Mouse (Mus musculus) hindbrain, embryonic 10.5 days (tissue): ENCODE data around the gene Clic3. TPM values are rescaled to one million over a fixed set of nuclear protein-coding genes. Genes with fewer than 3 reads are reported as not detected.

ENCODE experiments used
- DNase-seq: peaks from one replicate; pipeline ENCODE4 v3.0.0-alpha.2; 2017; ENCODE audit warnings: low spot score
- H3K27ac ChIP-seq: fragments of 300-500 bp; sonication (generic); 2 replicates; pipeline ENCODE4 v1.5.1; 2016; ENCODE audit warnings: mild to moderate bottlenecking, moderate library complexity
- H3K27me3 ChIP-seq: fragments of 300-500 bp; sonication (generic); 2 replicates; pipeline ENCODE4 v1.6.1; 2016; ENCODE audit warnings: mild to moderate bottlenecking; ENCODE audit not compliant: poor library complexity, insufficient read depth, severe bottlenecking
- H3K36me3 ChIP-seq: fragments of 300-500 bp; sonication (generic); 2 replicates; pipeline ENCODE4 v1.6.1; 2016; ENCODE audit warnings: mild to moderate bottlenecking, moderate library complexity
- H3K4me1 ChIP-seq: fragments of 300-500 bp; sonication (generic); replicated peaks from 2 replicates; pipeline ENCODE4 v1.6.1; 2016; ENCODE audit warnings: mild to moderate bottlenecking
- H3K4me3 ChIP-seq: fragments of 300-500 bp; sonication (generic); 2 replicates; pipeline ENCODE4 v1.5.1; 2016; ENCODE audit warnings: mild to moderate bottlenecking, moderate library complexity
- H3K9me3 ChIP-seq: fragments of 300-500 bp; sonication (generic); 2 replicates; pipeline ENCODE4 v1.6.1; 2016; ENCODE audit warnings: mild to moderate bottlenecking, moderate library complexity
- WGBS: fragments of 180-500 bp; shearing (Covaris S2); methylation state at CpG from one replicate; pipeline ENCODE4 v1.1.7; 2016; 5-methylcytosine and 5-hydroxymethylcytosine counted together
- polyA plus RNA-seq: library from polyadenylated mRNA; unstranded; fragments of >200 nt; fragmentation: Nextera tagmentation; extraction: Ambion mirVana; gene quantifications from 2 replicates; pipeline ENCODE4 v1.2.1, GENCODE M21; 2016

The Clic3 gene
- polyA plus RNA-seq, 1 experiment from 2014 or later = 0.90 TPM

DNA sequence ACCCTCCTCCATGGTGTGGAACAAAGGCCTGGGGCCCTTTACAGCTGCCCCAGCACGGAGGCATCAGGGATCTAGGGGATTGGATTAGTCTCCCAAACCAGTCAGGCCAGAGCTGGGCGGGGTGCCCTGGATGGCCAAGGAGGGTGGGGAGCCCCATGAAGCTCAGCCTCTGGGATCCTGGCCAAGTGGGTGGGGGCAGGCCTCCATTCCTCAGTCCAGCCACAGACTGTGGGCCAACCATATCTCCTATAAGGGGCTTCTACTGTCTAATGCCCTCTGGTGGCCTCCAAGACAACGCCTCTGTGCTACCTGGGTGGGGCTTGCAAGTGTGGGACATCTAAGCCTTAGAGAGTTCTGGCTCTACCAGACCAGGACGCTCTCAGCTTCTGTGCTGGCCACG lies 2.3 kb downstream of the Clic3 start:
- no peaks in the 10 kb centered on the region for H3K27me3 ChIP-seq
- H3K36me3 ChIP-seq = peaks cover 9% of the 10 kb centered on the region
- H3K9me3 ChIP-seq = peaks cover 4% of the 10 kb centered on the region; the same call in 1 of the 2 replicates
- 82% methylated on average over 5 of the region's 5 CpGs for WGBS
- H3K27ac ChIP-seq = no peak overlapping the region
- H3K4me1 ChIP-seq = peaks cover 25% of the 10 kb centered on the region
- H3K4me3 ChIP-seq = 0 out of 2 replicates have a peak overlapping the region, but pooled peaks have one; percentile 85
- DNase-seq = no peak

DNA sequence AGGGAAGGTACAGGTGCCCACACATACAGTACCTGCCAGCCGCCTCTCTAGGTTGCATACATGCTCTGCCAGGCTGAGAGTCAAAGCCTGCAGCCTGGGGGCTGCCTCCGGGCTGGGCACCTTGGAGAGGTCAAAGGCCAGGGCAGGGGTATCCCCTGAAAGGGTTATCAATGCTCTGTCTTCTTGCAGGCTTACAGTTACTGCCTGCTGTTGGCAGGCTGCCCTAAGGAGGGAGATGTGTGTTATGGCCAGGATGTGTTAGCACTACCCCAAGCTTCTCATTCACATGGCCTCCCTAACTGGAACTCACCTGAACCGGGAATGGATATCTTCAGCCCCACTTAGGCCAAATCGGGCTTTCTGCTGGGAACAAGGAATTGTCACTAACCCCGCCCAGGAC lies 3.5 kb downstream of the Clic3 start:
- 42% methylated on average over 5 of the region's 5 CpGs for WGBS
- Histone ChIP-seq H3K4me1 (peaks cover 25% of the 10 kb centered on the region), H3K9me3 (peaks cover 4% of the 10 kb centered on the region; the same call in 1 of the 2 replicates), H3K4me3 (peak overlapping the region; percentile 85), H3K36me3 (peaks cover 9% of the 10 kb centered on the region), H3K27me3 (no peaks in the 10 kb centered on the region), H3K27ac (peak overlapping the region; percentile 92)
- no peak for DNase-seq

GRCm38 (mm10) chr2:25460551-25461309 lies 4.1 kb downstream of the Clic3 start, which contains the start of gene Paxx:
TSS of gene Paxx (minus strand) at chr2:25461094.
- WGBS = under 1% methylated on average over 48 of the region's 48 CpGs
- peaks cover 28% of the 10 kb centered on the region for H3K4me1 ChIP-seq
- H3K27me3 ChIP-seq = no peaks in the 10 kb centered on the region
- peaks cover 4% of the 10 kb centered on the region; the same call in 1 of the 2 replicates for H3K9me3 ChIP-seq
- DNase-seq = peak; percentile 88
- peaks cover 9% of the 10 kb centered on the region for H3K36me3 ChIP-seq
- H3K4me3 ChIP-seq = peak within 1 kb of the TSS; percentile 85
- H3K27ac ChIP-seq = peak within 1 kb of the TSS; percentile 92

DNA sequence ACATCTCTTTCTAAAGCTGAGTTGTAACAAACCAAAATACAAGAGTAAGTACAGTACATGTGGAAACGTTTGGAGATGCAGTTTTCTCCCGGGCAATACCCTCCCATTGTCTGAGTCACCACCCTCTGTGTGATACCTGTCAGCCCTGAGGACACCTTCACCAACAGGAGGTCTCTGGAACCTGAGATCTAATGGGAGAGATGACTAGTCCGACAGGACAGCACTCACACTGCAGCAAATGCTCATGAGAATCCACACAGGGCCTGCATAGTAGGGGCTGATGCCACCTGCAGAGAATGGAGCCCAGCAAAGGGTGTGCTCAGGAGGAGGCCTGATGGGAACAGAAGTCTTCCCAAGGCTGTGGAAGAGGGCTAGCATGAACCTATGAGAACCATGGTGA lies 4.8 kb downstream of the Clic3 start:
- no peaks in the 10 kb centered on the region for H3K27me3 ChIP-seq
- peak overlapping the region; percentile 92 for H3K27ac ChIP-seq
- no peak for DNase-seq
- H3K9me3 ChIP-seq = peaks cover 4% of the 10 kb centered on the region; the same call in 1 of the 2 replicates
- peaks cover 9% of the 10 kb centered on the region for H3K36me3 ChIP-seq
- peak overlapping the region; percentile 85 for H3K4me3 ChIP-seq
- 36% methylated on average over 3 of the region's 3 CpGs for WGBS
- peaks cover 34% of the 10 kb centered on the region for H3K4me1 ChIP-seq

DNA sequence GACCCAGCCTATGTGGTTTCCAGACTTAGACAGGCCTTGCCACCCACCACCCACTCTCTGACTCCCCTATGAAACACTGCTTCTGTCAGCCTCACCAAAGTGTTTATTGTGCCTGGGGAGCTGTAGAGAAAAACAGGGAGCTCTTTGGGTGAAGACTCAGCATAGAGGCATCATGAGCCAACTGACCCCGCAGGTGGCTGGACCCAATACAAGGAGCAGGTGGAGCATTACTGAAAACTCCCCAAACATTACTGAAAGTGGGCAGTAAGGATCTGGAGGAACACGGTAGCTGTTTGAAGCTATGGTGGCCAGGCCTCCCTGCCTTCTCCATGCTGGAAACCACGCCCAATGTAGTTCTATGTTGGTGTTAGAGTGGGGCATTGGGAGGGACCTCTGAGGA lies 7.0 kb downstream of the Clic3 start:
- Histone ChIP-seq H3K36me3 (peaks cover 7% of the 10 kb centered on the region), H3K9me3 (peaks cover 4% of the 10 kb centered on the region; the same call in 1 of the 2 replicates), H3K27ac (no peak overlapping the region), H3K4me1 (peaks cover 46% of the 10 kb centered on the region), H3K4me3 (no peak overlapping the region), H3K27me3 (no peaks in the 10 kb centered on the region)
- DNase-seq = no peak
- 80% methylated on average over 3 of the region's 3 CpGs for WGBS

GRCm38 (mm10) chr2:25465256-25465655 lies 8.6 kb downstream of the Clic3 start:
- Histone ChIP-seq H3K4me3 (no peak overlapping the region), H3K4me1 (peaks cover 44% of the 10 kb centered on the region), H3K27ac (no peak overlapping the region), H3K9me3 (peaks cover 4% of the 10 kb centered on the region; the same call in 1 of the 2 replicates), H3K27me3 (no peaks in the 10 kb centered on the region; the same call in 1 of the 2 replicates), H3K36me3 (no peaks in the 10 kb centered on the region)
- whole genome bisulfite sequencing = 84% methylated on average over 2 of the region's 2 CpGs
- DNase-seq = no peak

DNA sequence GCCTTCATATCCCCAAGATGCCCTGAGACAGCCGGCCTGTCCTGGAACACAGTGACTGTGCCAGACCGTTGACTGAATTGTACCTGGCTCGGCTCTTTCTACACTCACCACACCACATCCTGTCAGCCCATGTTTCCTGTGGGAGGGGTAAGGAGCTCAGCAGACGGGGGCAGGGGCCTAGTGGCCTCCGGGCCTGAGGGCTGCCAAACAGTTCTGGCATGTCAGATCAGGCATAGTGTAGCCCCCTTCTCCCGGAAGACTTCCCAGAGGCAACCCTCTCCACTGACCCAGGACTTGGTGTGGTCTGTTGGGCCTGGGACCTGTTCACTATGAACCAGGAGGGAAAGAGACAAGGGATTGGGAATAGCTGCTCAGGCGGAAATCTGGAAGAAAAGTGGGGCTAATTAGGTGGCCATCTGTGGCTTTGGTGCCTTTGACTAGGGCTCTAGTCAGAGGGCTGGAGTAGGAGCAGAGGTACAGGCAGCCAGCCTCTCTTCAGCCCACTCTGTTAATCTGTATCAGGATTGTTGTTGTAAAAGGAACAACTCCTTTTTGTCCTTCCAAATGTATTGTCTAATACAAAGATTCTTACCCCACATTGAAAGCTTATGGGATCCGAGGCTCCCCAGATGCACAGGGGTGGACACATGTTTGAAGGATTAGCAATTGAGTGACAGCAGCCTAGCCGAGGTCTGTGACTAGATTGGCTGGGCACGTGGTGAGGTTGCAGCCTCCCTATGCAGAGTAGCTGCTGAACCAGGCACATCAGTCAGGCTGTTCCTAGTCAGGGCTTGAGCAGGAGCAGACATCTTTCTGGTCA lies 9.4 kb downstream of the Clic3 start:
- peaks cover 40% of the 10 kb centered on the region for H3K4me1 ChIP-seq
- peak overlapping the region; percentile 18; the same call in 1 of the 2 replicates for H3K27ac ChIP-seq
- no peaks in the 10 kb centered on the region for H3K36me3 ChIP-seq
- H3K9me3 ChIP-seq = peaks cover 4% of the 10 kb centered on the region; the same call in 1 of the 2 replicates
- no peak for DNase-seq
- H3K27me3 ChIP-seq = no peaks in the 10 kb centered on the region; the same call in 1 of the 2 replicates
- H3K4me3 ChIP-seq = no peak overlapping the region
- WGBS = 58% methylated on average over 10 of the region's 10 CpGs

GRCm38 (mm10) chr2:25467606-25468303 lies 11.1 kb downstream of the Clic3 start:
- Histone ChIP-seq H3K27me3 (no peaks in the 10 kb centered on the region; the same call in 1 of the 2 replicates), H3K27ac (no peak overlapping the region), H3K36me3 (no peaks in the 10 kb centered on the region), H3K4me1 (peaks cover 33% of the 10 kb centered on the region), H3K4me3 (no peak overlapping the region), H3K9me3 (no peaks in the 10 kb centered on the region)
- DNase-seq = no peak
- WGBS = 80% methylated on average over 14 of the region's 14 CpGs

- H3K4me3 ChIP-seq = no peak overlapping the region
- no peak for DNase-seq
- no peaks in the 10 kb centered on the region; the same call in 1 of the 2 replicates for H3K27me3 ChIP-seq
- WGBS = 76% methylated on average over 10 of the region's 10 CpGs
- H3K36me3 ChIP-seq = no peaks in the 10 kb centered on the region
- no peaks in the 10 kb centered on the region for H3K9me3 ChIP-seq
- peaks cover 33% of the 10 kb centered on the region for H3K4me1 ChIP-seq
- no peak overlapping the region for H3K27ac ChIP-seq
Observed at GRCm38 (mm10) chr2:25468962-25469915, 12.6 kb downstream of the Clic3 start.

DNA sequence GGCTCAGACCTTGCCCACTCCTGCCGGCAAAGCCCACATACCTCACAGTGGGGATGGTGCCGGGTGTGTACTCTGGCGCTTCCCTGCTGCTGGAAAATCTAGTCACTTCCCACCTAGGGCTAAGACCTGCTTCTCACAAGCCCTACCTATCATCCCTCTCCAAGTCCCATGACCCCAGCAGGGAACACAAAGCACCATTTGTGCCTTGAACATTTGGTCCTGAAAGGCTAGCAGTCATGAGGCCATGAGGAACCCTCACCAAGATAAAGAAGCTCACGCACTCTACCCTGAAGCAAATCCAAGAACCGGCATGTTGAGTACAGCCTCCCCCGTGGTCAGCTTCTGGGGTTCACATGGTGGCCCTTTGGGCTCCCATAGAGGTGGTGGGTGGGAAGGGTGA lies 13.3 kb downstream of the Clic3 start, which contains the start of gene Ptgds:
Gene Ptgds (minus strand): TSS at position 78 of the 400 bp plus-strand sequence.
- DNase-seq = no peak
- no peaks in the 10 kb centered on the region for H3K36me3 ChIP-seq
- WGBS = 62% methylated on average over 6 of the region's 6 CpGs
- no peaks in the 10 kb centered on the region; the same call in 1 of the 2 replicates for H3K27me3 ChIP-seq
- no peak within 1 kb of the TSS for H3K4me3 ChIP-seq
- no peaks in the 10 kb centered on the region for H3K9me3 ChIP-seq
- H3K4me1 ChIP-seq = peaks cover 33% of the 10 kb centered on the region
- H3K27ac ChIP-seq = no peak within 1 kb of the TSS

GRCm38 (mm10) chr2:25472550-25472949 lies 15.9 kb downstream of the Clic3 start:
- no peak for DNase-seq
- H3K4me3 ChIP-seq = no peak overlapping the region
- H3K27me3 ChIP-seq = no peaks in the 10 kb centered on the region; the same call in 1 of the 2 replicates
- H3K36me3 ChIP-seq = no peaks in the 10 kb centered on the region
- WGBS = 77% methylated on average over 2 of the region's 2 CpGs
- H3K27ac ChIP-seq = no peak overlapping the region
- H3K9me3 ChIP-seq = no peaks in the 10 kb centered on the region
- peaks cover 17% of the 10 kb centered on the region for H3K4me1 ChIP-seq
